Mouse (Mus musculus): ENCODE data around the gene Pdzd9.
A peak's percentile ranks its signal among the peaks of the same experiment; 100 is the strongest.
"Not testable (repeated sequence)": the region's sequence is repeated elsewhere in the genome, so short reads cannot be mapped to it uniquely, and the experiment has no call there.

Pdzd9 gene

GRCm38 (mm10) chr7:120670153-120670875 lies at the start of gene Pdzd9:
Pdzd9 (minus strand) TSS chr7:120670343.
- peak; percentile 80 for DNase-seq (ENCODE audit: low spot score)

- DNase-seq (ENCODE audit: low spot score) = no peak
These were observed 47.1 kb upstream of the Pdzd9 start for GRCm38 (mm10) chr7:120717261-120717660.

GRCm38 (mm10) chr7:120713951-120714350 lies 43.8 kb upstream of the Pdzd9 start:
- not testable (repeated sequence) for DNase-seq (ENCODE audit: low spot score)

GRCm38 (mm10) chr7:120713225-120713624 lies 43.1 kb upstream of the Pdzd9 start:
- no peak for DNase-seq (ENCODE audit: low spot score)

- DNase-seq (ENCODE audit: low spot score) = no peak
These were observed 41.9 kb upstream of the Pdzd9 start for GRCm38 (mm10) chr7:120712071-120712470.

- DNase-seq (ENCODE audit: low spot score) = no peak
These were observed 33.7 kb upstream of the Pdzd9 start for GRCm38 (mm10) chr7:120703888-120704287.

GRCm38 (mm10) chr7:120699586-120699985 lies 29.4 kb upstream of the Pdzd9 start:
- no peak for DNase-seq (ENCODE audit: low spot score)

GRCm38 (mm10) chr7:120696331-120696730 lies 26.2 kb upstream of the Pdzd9 start:
- no peak for DNase-seq (ENCODE audit: low spot score)

- no peak for DNase-seq (ENCODE audit: low spot score)
These were observed 25.5 kb upstream of the Pdzd9 start for GRCm38 (mm10) chr7:120695641-120696040.

GRCm38 (mm10) chr7:120695196-120695595 lies 25.1 kb upstream of the Pdzd9 start:
- no peak for DNase-seq (ENCODE audit: low spot score)

GRCm38 (mm10) chr7:120693831-120694375 lies 23.8 kb upstream of the Pdzd9 start:
- DNase-seq (ENCODE audit: low spot score) = no peak

- DNase-seq (ENCODE audit: low spot score) = no peak
These were observed 20.5 kb upstream of the Pdzd9 start for GRCm38 (mm10) chr7:120690634-120691033.

- no peak for DNase-seq (ENCODE audit: low spot score)
These were observed 15.1 kb upstream of the Pdzd9 start for GRCm38 (mm10) chr7:120685227-120685626.

GRCm38 (mm10) chr7:120684731-120685161 lies 14.6 kb upstream of the Pdzd9 start:
- DNase-seq (ENCODE audit: low spot score) = no peak

- DNase-seq (ENCODE audit: low spot score) = no peak
These were observed 11.9 kb upstream of the Pdzd9 start for GRCm38 (mm10) chr7:120682002-120682401.

GRCm38 (mm10) chr7:120679023-120679422 lies 8.9 kb upstream of the Pdzd9 start:
- DNase-seq (ENCODE audit: low spot score) = no peak

GRCm38 (mm10) chr7:120677764-120678531 lies 7.8 kb upstream of the Pdzd9 start:
- peak; percentile 56 for DNase-seq (ENCODE audit: low spot score)

- DNase-seq (ENCODE audit: low spot score) = peak; percentile 67
These were observed 7.0 kb upstream of the Pdzd9 start, which contains the start of gene Mosmo for GRCm38 (mm10) chr7:120677001-120677643. Mosmo (plus strand) TSS chr7:120677618.

- no peak for DNase-seq (ENCODE audit: low spot score)
These were observed 1.1 kb upstream of the Pdzd9 start for GRCm38 (mm10) chr7:120671271-120671670.

GRCm38 (mm10) chr7:120662079-120662478 lies 8.1 kb downstream of the Pdzd9 start:
- DNase-seq (ENCODE audit: low spot score) = no peak

- no peak for DNase-seq (ENCODE audit: low spot score)
These were observed 22.3 kb downstream of the Pdzd9 start for GRCm38 (mm10) chr7:120647849-120648248.

- DNase-seq (ENCODE audit: low spot score) = no peak
These were observed 26.9 kb downstream of the Pdzd9 start for GRCm38 (mm10) chr7:120643217-120643616.

All from embryo, embryonic 10 days (tissue).